Mouse (Mus musculus): Measurements from ENCODE around the gene Pycr1.

GRCm38 (mm10) chr11:120634810-120635209 lies 8.8 kb downstream of the Pycr1 start:
- TF ChIP-seq ZNF384 (IDR thresholded peaks at IDR 0.05; ENCODE audit: low read depth, low read length) = no peak
- no peak for TF ChIP-seq CHD2 (IDR thresholded peaks at IDR 0.05; ENCODE audit: low read depth, low read length)
- no peak for TF ChIP-seq ZC3H11A (IDR thresholded peaks at IDR 0.05; ENCODE audit: borderline replicate concordance, low read depth, low read length)
- no peak for TF ChIP-seq MAFK (IDR thresholded peaks at IDR 0.05; ENCODE audit: insufficient read depth, low read depth, low read length)

Measured in ES-E14 (cell line).